Mouse (Mus musculus): ENCODE results near the gene Trim80.

DNA sequence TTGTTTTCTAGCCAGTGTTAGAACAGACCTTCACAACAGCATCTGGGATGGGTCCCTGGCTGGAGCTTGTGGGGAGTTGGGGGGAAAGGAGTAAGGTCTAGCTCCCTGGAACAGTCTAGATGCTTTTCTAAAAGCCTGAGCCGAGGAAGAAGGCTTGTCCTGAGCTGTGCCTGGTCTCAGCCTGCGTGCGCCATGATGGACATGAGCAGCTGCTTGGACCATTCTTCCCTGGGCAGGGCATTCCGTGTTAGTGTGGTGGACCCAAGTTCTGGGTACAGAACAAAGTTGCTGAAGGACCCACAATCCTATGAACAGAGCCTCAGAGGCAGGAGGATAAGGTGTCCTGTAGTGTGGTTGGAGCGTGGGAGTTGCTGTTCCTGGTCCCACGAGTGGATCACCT is 9.8 kb upstream of the Trim80 start:
- no peak for TF ChIP-seq CTCF (IDR thresholded peaks at IDR 0.05; ENCODE audit: control insufficient read depth, insufficient read depth, insufficient read length)
- no peak for TF ChIP-seq MAX (IDR thresholded peaks at IDR 0.05)
- TF ChIP-seq USF1 (IDR thresholded peaks at IDR 0.05; ENCODE audit: low read depth), result no peak
- no peak for TF ChIP-seq MYOG (IDR thresholded peaks at IDR 0.05; ENCODE audit: control insufficient read depth, extremely low read depth, insufficient read length)
- TF ChIP-seq CEBPB (IDR thresholded peaks at IDR 0.05; ENCODE audit: low read depth), result no peak
- peak; percentile 51 for TF ChIP-seq MYOD1 (IDR thresholded peaks at IDR 0.05; ENCODE audit: control insufficient read depth, insufficient read length, low read depth)
- no peak for TF ChIP-seq FOSL1 (IDR thresholded peaks at IDR 0.05; ENCODE audit: insufficient read depth, low read length, poor library complexity, severe bottlenecking)

All from C2C12 (cell line).